Mouse (Mus musculus) hindbrain, postnatal 0 days (tissue): ENCODE data around the gene Mob3b. TPM values are rescaled to one million over a fixed set of nuclear protein-coding genes. Genes with fewer than 3 reads are reported as not detected.

ENCODE experiments used
- ATAC-seq: fragments of 200-750 bp; cut with Nextera tagmentation; 2 replicates; pipeline ENCODE4 v1.8.0; 2017; ENCODE audit warnings: mild to moderate bottlenecking, moderate TSS enrichment, moderate library complexity
- DNase-seq: peaks from one replicate; pipeline ENCODE4 v3.0.0-alpha.2; 2015; ENCODE audit warnings: low spot score
- H3K27ac ChIP-seq: fragments of 300-500 bp; sonication (generic); 2 replicates; pipeline ENCODE4 v1.5.1; 2014; ENCODE audit warnings: mild to moderate bottlenecking
- H3K27me3 ChIP-seq: fragments of 300-500 bp; sonication (generic); 2 replicates; pipeline ENCODE4 v1.6.1; 2014; ENCODE audit warnings: low read length, mixed read lengths; ENCODE audit not compliant: insufficient read depth
- H3K36me3 ChIP-seq: fragments of 300-500 bp; sonication (generic); 2 replicates; pipeline ENCODE4 v1.6.1; 2014; ENCODE audit warnings: low read length, mixed read lengths; ENCODE audit not compliant: insufficient read depth
- H3K4me1 ChIP-seq: fragments of 300-500 bp; sonication (generic); 2 replicates; pipeline ENCODE4 v1.6.1; 2014; ENCODE audit warnings: antibody characterized with exemption, low read length, mixed read lengths; ENCODE audit not compliant: insufficient read depth
- H3K4me2 ChIP-seq: fragments of 300-500 bp; sonication (generic); 2 replicates; pipeline ENCODE4 v1.6.1; 2014; ENCODE audit warnings: low read depth, mild to moderate bottlenecking, low read length, moderate library complexity, mixed read lengths
- H3K4me3 ChIP-seq: fragments of 300-500 bp; sonication (generic); 2 replicates; pipeline ENCODE4 v1.5.1; 2014; ENCODE audit warnings: low read length
- H3K9ac ChIP-seq: fragments of 300-500 bp; sonication (generic); replicated peaks from 2 replicates; pipeline ENCODE4 v1.6.1; 2014; ENCODE audit warnings: mild to moderate bottlenecking, low read length, moderate library complexity, mixed read lengths
- H3K9me3 ChIP-seq: fragments of 300-500 bp; sonication (generic); 2 replicates; pipeline ENCODE4 v1.6.1; 2016; ENCODE audit warnings: low read length, mixed read lengths
- CTCF ChIP-seq: IDR thresholded peaks from 2 replicates; pipeline ENCODE4 v1.5.1; 2016; ENCODE audit warnings: antibody characterized with exemption, control low read depth, low read depth
- WGBS: fragments of 180-500 bp; shearing (Covaris S2); extraction: QIAGEN DNeasy Blood & Tissue Kit; methylation state at CpG from one replicate; pipeline ENCODE4 v1.1.7; 2014; 5-methylcytosine and 5-hydroxymethylcytosine counted together
- polyA plus RNA-seq: library from polyadenylated mRNA; unstranded; fragments of >200 nt; fragmentation: Nextera tagmentation; extraction: Ambion mirVana; gene quantifications from 2 replicates; pipeline ENCODE4 v1.2.1, GENCODE M21; 2015
- total RNA-seq: library from RNA; depleted of rRNA; stranded (reverse); fragments of >200 nt; gene quantifications from 2 replicates; pipeline ENCODE4 v1.2.3, GENCODE M21; 2014

Gene Mob3b
- total and polyA plus RNA-seq, 2 experiments from 2014 or later = 2.9 to 3.2 TPM

DNA sequence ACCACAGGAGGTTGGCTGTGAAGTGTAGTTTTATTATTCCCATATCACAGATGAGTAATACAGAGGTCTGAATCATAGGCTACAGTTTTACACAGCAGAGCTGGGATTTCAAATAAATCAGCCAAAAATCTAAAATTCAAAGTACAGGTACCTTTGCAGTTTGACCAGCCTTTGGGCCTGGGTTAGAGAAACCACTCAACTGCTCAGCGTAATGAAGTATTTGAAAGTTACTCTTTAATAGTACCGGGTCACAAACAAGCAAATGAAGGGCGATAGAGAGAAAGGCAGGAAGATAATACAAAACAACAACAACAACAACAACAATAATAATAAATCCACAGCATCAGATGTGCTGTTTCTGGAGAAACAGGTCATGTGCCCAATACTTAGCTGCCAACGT, 169.7 kb downstream of the Mob3b start:
- no peak overlapping the region for H3K27ac ChIP-seq
- 94% methylated on average over 4 of the region's 4 CpGs for WGBS
- H3K4me1 ChIP-seq = peaks cover 10% of the 10 kb centered on the region; the same call in 1 of the 2 replicates
- H3K9me3 ChIP-seq = no peaks in the 10 kb centered on the region
- ATAC-seq (no peak), DNase-seq (no peak)
- H3K9ac ChIP-seq = no peak overlapping the region
- no peaks in the 10 kb centered on the region for H3K36me3 ChIP-seq
- H3K4me2 ChIP-seq = no peak overlapping the region
- TF ChIP-seq CTCF = no peak
- H3K27me3 ChIP-seq = no peaks in the 10 kb centered on the region
- H3K4me3 ChIP-seq = no peak overlapping the region

DNA sequence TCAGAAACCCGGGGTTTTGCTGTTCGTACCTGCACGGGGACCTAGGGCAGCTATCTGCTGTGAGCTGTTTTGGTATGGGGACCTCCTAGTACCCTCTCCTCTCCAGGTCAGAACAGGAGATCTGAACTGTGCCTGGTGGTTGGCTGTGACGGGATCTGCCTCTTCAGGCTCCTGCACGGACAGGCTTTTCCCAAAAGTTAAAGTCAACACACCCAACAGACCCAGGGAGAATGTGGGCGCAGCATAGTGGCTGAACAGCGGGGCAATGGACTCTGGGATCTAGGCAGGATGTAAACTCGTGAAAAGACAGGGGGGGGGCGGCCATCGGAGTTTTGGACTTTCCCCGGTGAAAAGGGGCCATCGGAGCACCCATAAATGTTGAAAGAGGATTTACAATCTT, 170.2 kb downstream of the Mob3b start:
- H3K4me3 ChIP-seq = no peak overlapping the region
- no peaks in the 10 kb centered on the region for H3K27me3 ChIP-seq
- no peak overlapping the region for H3K4me2 ChIP-seq
- no peaks in the 10 kb centered on the region for H3K36me3 ChIP-seq
- H3K27ac ChIP-seq = no peak overlapping the region
- TF ChIP-seq CTCF = no peak
- peaks cover 5% of the 10 kb centered on the region; the same call in 1 of the 2 replicates for H3K4me1 ChIP-seq
- ATAC-seq = no peak
- 88% methylated on average over 12 of the region's 12 CpGs for WGBS
- no peak for DNase-seq
- H3K9ac ChIP-seq = no peak overlapping the region
- H3K9me3 ChIP-seq = no peaks in the 10 kb centered on the region

DNA sequence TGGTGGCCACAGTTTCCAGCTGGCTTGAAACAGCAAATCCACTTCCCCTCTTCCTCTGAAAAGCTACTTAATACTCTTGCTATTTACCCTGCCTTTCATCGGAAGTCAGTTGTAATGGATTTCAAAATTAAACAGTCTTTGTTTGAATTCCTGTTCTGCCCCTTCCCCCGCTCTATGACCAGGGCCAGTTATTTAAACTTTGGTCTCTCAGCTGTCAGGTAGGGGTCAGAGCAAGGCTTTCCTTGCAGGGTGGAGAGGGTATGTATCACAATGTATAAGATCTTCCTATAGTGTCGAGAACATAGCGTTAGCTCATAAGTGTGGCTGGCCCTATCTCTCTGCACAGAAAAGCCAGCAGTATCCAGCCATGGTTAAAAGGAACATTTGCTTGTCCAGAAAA, 170.6 kb downstream of the Mob3b start:
- ATAC-seq (no peak), DNase-seq (no peak)
- 79% methylated on average over 4 of the region's 4 CpGs for WGBS
- Histone ChIP-seq H3K27me3 (no peaks in the 10 kb centered on the region), H3K4me2 (no peak overlapping the region), H3K9ac (no peak overlapping the region), H3K9me3 (no peaks in the 10 kb centered on the region), H3K4me1 (0 out of 2 replicates have a peak, but pooled peaks cover 7% of the 10 kb centered on the region), H3K27ac (no peak overlapping the region), H3K36me3 (no peaks in the 10 kb centered on the region), H3K4me3 (no peak overlapping the region)
- no peak for TF ChIP-seq CTCF

DNA sequence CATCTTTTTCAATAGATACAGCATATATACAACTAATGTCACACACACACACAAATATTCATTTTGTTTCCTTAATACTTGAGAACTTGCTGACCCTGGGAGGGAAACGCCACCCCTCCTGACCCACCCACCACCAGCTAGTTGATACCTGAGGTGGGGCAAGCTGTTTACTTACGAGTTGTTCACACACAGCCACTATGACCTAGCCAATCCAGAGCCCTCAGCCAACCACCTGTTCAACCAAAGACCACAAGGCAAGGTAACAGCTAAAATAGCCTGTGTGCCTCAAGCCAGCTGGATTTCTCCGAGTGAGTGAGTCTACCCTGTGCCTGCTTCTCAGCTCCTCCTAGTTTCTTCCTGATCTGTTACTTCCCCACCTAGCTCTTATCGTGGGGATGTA, 172.9 kb downstream of the Mob3b start:
- Histone ChIP-seq H3K9ac (no peak overlapping the region), H3K4me3 (no peak overlapping the region), H3K36me3 (no peaks in the 10 kb centered on the region), H3K27ac (no peak overlapping the region), H3K27me3 (no peaks in the 10 kb centered on the region), H3K9me3 (no peaks in the 10 kb centered on the region), H3K4me1 (peaks cover 14% of the 10 kb centered on the region; the same call in 1 of the 2 replicates), H3K4me2 (no peak overlapping the region)
- DNase-seq = no peak
- 91% methylated on average over 4 of the region's 4 CpGs for WGBS
- no peak for ATAC-seq
- TF ChIP-seq CTCF = no peak

DNA sequence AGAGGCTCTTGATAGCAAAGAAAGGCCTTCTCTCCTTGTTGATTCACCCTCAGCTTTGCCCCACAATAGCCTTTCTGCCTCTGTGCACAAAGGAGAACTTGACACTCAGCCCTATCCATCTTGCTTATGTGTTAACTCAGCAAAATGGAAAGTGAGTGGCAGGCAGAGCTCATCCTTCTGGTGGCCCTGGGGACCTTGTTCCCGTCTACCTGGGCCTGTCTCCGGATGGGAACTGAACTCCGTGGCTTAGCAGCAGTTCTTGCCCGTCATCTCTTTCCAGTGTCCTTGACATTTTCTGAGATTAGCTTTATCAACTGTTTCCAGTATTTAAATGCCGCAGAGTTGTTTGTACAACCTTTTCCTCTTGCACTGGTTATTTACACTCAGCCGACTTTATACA, 173.8 kb downstream of the Mob3b start:
- H3K4me2 ChIP-seq = no peak overlapping the region
- DNase-seq = no peak
- ATAC-seq = no peak
- H3K9me3 ChIP-seq = no peaks in the 10 kb centered on the region
- H3K36me3 ChIP-seq = no peaks in the 10 kb centered on the region
- H3K27ac ChIP-seq = no peak overlapping the region
- H3K4me3 ChIP-seq = no peak overlapping the region
- H3K27me3 ChIP-seq = no peaks in the 10 kb centered on the region
- no peak overlapping the region for H3K9ac ChIP-seq
- no peak for TF ChIP-seq CTCF
- peaks cover 14% of the 10 kb centered on the region; the same call in 1 of the 2 replicates for H3K4me1 ChIP-seq
- WGBS = 91% methylated on average over 6 of the region's 6 CpGs

DNA sequence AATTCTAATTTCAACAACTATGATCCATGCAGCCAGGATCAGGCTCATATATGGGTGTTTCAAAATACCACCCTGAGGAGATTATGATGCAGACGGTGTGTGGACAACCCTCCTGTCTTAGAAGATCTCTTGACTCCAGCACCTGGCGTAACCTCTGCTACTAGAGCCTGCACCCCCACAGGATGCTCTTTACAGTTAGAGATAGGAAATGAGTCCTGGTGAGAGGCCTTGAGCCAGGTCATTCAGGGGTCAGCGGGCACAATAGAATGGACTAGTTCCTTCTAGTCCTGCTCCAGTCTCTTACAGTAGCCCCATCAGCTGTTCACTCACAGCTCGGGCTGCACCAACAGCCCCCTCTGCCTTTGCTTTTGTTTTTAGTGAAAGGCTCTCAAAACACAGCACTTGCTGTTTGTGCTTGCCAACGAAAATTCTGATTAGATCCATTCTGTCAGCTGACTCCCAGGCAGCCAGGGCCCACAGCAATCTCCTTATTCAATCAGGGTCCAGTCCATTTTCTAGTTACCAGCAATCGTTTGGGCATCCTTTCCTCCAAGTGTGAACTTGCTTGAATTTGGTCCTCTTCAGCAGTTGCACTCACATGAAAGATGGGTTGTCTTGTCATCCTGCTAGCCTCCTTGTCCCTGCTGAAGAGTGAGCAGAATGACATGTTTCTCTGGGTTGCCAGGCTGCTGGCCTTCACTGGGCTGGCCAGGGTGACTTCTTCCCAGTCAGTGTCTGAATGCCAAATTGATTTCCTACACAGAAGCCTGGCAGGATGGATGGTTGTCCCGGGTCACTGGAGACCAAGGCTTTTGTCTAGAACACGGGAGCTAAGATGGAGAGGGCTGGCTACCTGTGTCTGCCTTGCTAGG, 175.7 kb downstream of the Mob3b start:
- H3K36me3 ChIP-seq = no peaks in the 10 kb centered on the region
- peaks cover 14% of the 10 kb centered on the region; the same call in 1 of the 2 replicates for H3K4me1 ChIP-seq
- no peak overlapping the region for H3K4me2 ChIP-seq
- no peak overlapping the region for H3K9ac ChIP-seq
- H3K9me3 ChIP-seq = no peaks in the 10 kb centered on the region
- H3K27ac ChIP-seq = no peak overlapping the region
- ATAC-seq = peak; percentile 61
- H3K4me3 ChIP-seq = no peak overlapping the region
- no peak for TF ChIP-seq CTCF
- no peaks in the 10 kb centered on the region for H3K27me3 ChIP-seq
- no peak for DNase-seq
- 50% methylated on average over 8 of the region's 8 CpGs for WGBS

DNA sequence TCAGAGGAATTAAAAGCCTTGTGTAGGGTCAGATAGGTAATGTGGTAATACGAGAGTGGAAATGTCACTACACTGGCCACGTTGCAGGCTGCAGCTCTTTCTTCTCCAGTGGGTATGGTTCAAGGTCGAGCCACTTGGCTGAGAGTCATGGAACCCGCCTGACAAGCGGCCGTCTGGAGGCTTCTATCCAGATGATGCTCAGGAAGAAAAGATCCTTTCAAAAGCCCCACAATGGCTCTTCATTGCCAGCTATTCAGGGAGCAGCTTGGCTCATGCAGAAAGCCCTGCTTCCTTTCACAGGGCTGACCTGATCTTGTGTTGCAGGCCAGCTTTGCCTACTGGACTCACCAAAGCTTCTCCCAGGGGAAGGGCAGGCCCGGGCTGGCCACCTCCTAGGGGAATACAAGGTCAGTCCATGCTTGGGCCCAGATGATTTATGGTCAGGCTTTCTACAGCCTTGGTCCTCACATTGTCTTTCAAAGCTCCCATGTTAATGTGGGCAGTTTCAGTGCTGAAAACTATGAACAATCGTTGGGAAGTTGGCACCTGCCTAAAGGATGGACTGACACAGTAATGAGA, 176.7 kb downstream of the Mob3b start:
- Histone ChIP-seq H3K4me1 (peaks cover 14% of the 10 kb centered on the region; the same call in 1 of the 2 replicates), H3K36me3 (no peaks in the 10 kb centered on the region), H3K9ac (no peak overlapping the region), H3K27me3 (no peaks in the 10 kb centered on the region), H3K9me3 (no peaks in the 10 kb centered on the region), H3K27ac (no peak overlapping the region), H3K4me3 (no peak overlapping the region), H3K4me2 (no peak overlapping the region)
- TF ChIP-seq CTCF = no peak
- peak; percentile 71 for DNase-seq
- WGBS = 40% methylated on average over 8 of the region's 8 CpGs
- ATAC-seq = peak; percentile 77
